Mouse (Mus musculus): ENCODE measurements at regions not wholly inside any gene's neighbourhood (a gene's known extent, or its start where the extent isn't known, plus 50 kb on each side); places are given as distances from the start of the nearest gene placed in this dataset.

- H3K36me3 ChIP-seq (replicated peaks; ENCODE audit: control insufficient read depth, insufficient read depth, low read length) = no peaks in the 10 kb centered on the region
- H3K4me3 ChIP-seq (ENCODE audit: low read depth, low read length) = no peak overlapping the region
- no peak overlapping the region for H3K9ac ChIP-seq (replicated peaks; ENCODE audit: low read depth, low read length)
- H3K4me2 ChIP-seq (ENCODE audit: low read depth, low read length) = no peak overlapping the region
- no peaks in the 10 kb centered on the region for H3K4me1 ChIP-seq (ENCODE audit: control insufficient read depth, insufficient read depth)
- WGBS = 84% methylated on average over 2 of the region's 2 CpGs
- TF ChIP-seq EP300 (IDR thresholded peaks at IDR 0.05; ENCODE audit: low read depth) = no peak
- TF ChIP-seq CTCF (IDR thresholded peaks at IDR 0.05; ENCODE audit: low read depth) = no peak
- DNase-seq (ENCODE audit: low spot score) (no peak), ATAC-seq (ENCODE audit: insufficient read depth, low read depth) (no peak)
- H3K9me3 ChIP-seq (replicated peaks; ENCODE audit: control insufficient read depth, low read length) = no peaks in the 10 kb centered on the region
- H3K27ac ChIP-seq (ENCODE audit: low read depth) = no peak overlapping the region
- no peaks in the 10 kb centered on the region for H3K27me3 ChIP-seq (ENCODE audit: control insufficient read depth, insufficient read depth, low read length)
These were observed 227.1 kb downstream of the Pth2r start for GRCm38 (mm10) chr1:65509003-65509402.

DNA sequence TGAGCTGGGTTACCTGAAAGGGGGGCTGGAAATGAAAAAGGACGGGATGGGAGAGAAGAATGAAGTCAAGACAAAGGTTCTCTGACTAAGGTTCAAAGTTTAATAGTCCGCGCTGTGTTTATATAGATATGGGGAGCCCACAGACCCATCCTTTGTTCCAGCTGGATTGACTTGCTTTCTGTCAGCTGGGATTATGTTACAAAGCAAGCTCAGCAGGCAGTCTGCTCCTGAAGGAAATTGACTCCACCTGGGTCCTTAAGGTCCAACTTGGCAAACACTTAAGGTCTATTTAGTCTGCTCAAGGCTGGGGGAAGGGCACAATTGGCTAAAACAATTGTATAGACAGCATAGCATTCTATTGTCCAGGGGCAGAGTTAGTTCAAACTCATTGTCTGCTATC, 253.8 kb downstream of the Pth2r start:
- no peaks in the 10 kb centered on the region for H3K36me3 ChIP-seq (replicated peaks; ENCODE audit: control insufficient read depth, insufficient read depth, low read length)
- H3K4me2 ChIP-seq (ENCODE audit: low read depth, low read length) = no peak overlapping the region
- no peak overlapping the region for H3K4me3 ChIP-seq (ENCODE audit: low read depth, low read length)
- no peaks in the 10 kb centered on the region for H3K4me1 ChIP-seq (ENCODE audit: control insufficient read depth, insufficient read depth)
- H3K27me3 ChIP-seq (ENCODE audit: control insufficient read depth, insufficient read depth, low read length) = no peaks in the 10 kb centered on the region
- DNase-seq (ENCODE audit: low spot score) = no peak
- H3K9me3 ChIP-seq (replicated peaks; ENCODE audit: control insufficient read depth, low read length) = no peaks in the 10 kb centered on the region
- TF ChIP-seq CTCF (IDR thresholded peaks at IDR 0.05; ENCODE audit: low read depth) (no peak), EP300 (IDR thresholded peaks at IDR 0.05; ENCODE audit: low read depth) (no peak)
- WGBS = 67% methylated on average over 3 of the region's 3 CpGs
- no peak overlapping the region for H3K9ac ChIP-seq (replicated peaks; ENCODE audit: low read depth, low read length)
- no peak for ATAC-seq (ENCODE audit: insufficient read depth, low read depth)
- H3K27ac ChIP-seq (ENCODE audit: low read depth) = no peak overlapping the region

DNA sequence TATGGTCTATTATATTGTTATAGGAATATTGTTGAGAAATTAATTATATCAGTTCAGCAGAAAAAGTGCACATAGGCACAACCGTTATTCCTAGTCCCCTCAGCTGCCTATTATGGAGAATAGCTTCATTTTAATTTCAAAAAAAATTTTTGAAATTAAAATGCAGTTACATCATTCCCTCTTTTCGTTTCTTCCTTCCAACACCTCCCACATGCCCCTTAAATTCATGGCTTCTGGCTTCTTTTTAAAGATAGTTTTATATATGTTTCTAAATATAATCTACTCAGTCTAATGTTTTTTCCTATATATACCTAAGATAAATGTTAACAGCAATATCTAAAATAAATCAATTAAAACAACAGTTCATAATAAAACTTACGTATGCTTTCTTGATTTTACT, 256.7 kb downstream of the Pth2r start:
- TF ChIP-seq EP300 (IDR thresholded peaks at IDR 0.05; ENCODE audit: low read depth) (no peak), CTCF (IDR thresholded peaks at IDR 0.05; ENCODE audit: low read depth) (no peak)
- no peaks in the 10 kb centered on the region for H3K36me3 ChIP-seq (replicated peaks; ENCODE audit: control insufficient read depth, insufficient read depth, low read length)
- 57% methylated on average over 3 of the region's 3 CpGs for WGBS
- no peaks in the 10 kb centered on the region for H3K27me3 ChIP-seq (ENCODE audit: control insufficient read depth, insufficient read depth, low read length)
- no peak for ATAC-seq (ENCODE audit: insufficient read depth, low read depth)
- H3K4me2 ChIP-seq (ENCODE audit: low read depth, low read length) = no peak overlapping the region
- H3K4me3 ChIP-seq (ENCODE audit: low read depth, low read length) = no peak overlapping the region
- no peaks in the 10 kb centered on the region for H3K9me3 ChIP-seq (replicated peaks; ENCODE audit: control insufficient read depth, low read length)
- H3K4me1 ChIP-seq (ENCODE audit: control insufficient read depth, insufficient read depth) = no peaks in the 10 kb centered on the region
- H3K9ac ChIP-seq (replicated peaks; ENCODE audit: low read depth, low read length) = no peak overlapping the region
- no peak overlapping the region for H3K27ac ChIP-seq (ENCODE audit: low read depth)
- DNase-seq (ENCODE audit: low spot score) = no peak

- Histone ChIP-seq H3K27me3 (ENCODE audit: control insufficient read depth, insufficient read depth, low read length) (no peaks in the 10 kb centered on the region), H3K36me3 (replicated peaks; ENCODE audit: control insufficient read depth, insufficient read depth, low read length) (no peaks in the 10 kb centered on the region), H3K4me3 (ENCODE audit: low read depth, low read length) (no peak overlapping the region), H3K9me3 (replicated peaks; ENCODE audit: control insufficient read depth, low read length) (no peaks in the 10 kb centered on the region), H3K27ac (ENCODE audit: low read depth) (no peak overlapping the region), H3K4me2 (ENCODE audit: low read depth, low read length) (no peak overlapping the region), H3K4me1 (ENCODE audit: control insufficient read depth, insufficient read depth) (no peaks in the 10 kb centered on the region), H3K9ac (replicated peaks; ENCODE audit: low read depth, low read length) (no peak overlapping the region)
- no peak for ATAC-seq (ENCODE audit: insufficient read depth, low read depth)
- TF ChIP-seq EP300 (IDR thresholded peaks at IDR 0.05; ENCODE audit: low read depth) = no peak
- TF ChIP-seq CTCF (IDR thresholded peaks at IDR 0.05; ENCODE audit: low read depth) = no peak
- 78% methylated on average over 5 of the region's 5 CpGs for WGBS
- no peak for DNase-seq (ENCODE audit: low spot score)
These were observed 262.5 kb downstream of the Pth2r start for GRCm38 (mm10) chr1:65544219-65544864.

- 68% methylated on average over 5 of the region's 5 CpGs for WGBS
- H3K4me1 ChIP-seq (ENCODE audit: control insufficient read depth, insufficient read depth) = no peaks in the 10 kb centered on the region
- no peaks in the 10 kb centered on the region for H3K27me3 ChIP-seq (ENCODE audit: control insufficient read depth, insufficient read depth, low read length)
- no peaks in the 10 kb centered on the region for H3K9me3 ChIP-seq (replicated peaks; ENCODE audit: control insufficient read depth, low read length)
- no peak overlapping the region for H3K9ac ChIP-seq (replicated peaks; ENCODE audit: low read depth, low read length)
- H3K36me3 ChIP-seq (replicated peaks; ENCODE audit: control insufficient read depth, insufficient read depth, low read length) = no peaks in the 10 kb centered on the region
- no peak overlapping the region for H3K4me2 ChIP-seq (ENCODE audit: low read depth, low read length)
- no peak for ATAC-seq (ENCODE audit: insufficient read depth, low read depth)
- TF ChIP-seq CTCF (IDR thresholded peaks at IDR 0.05; ENCODE audit: low read depth) (no peak), EP300 (IDR thresholded peaks at IDR 0.05; ENCODE audit: low read depth) (no peak)
- H3K4me3 ChIP-seq (ENCODE audit: low read depth, low read length) = no peak overlapping the region
- H3K27ac ChIP-seq (ENCODE audit: low read depth) = no peak overlapping the region
- no peak for DNase-seq (ENCODE audit: low spot score)
These were observed 263.6 kb downstream of the Pth2r start for GRCm38 (mm10) chr1:65545336-65546060.
